Mouse (Mus musculus) erythroblast, embryonic 14.5 days (primary cell): ENCODE measurements around the gene Capn2. TPM values are rescaled to one million over a fixed set of nuclear protein-coding genes. Genes with fewer than 3 reads are reported as not detected.
A peak's percentile ranks its signal among the peaks of the same experiment; 100 is the strongest.

ENCODE experiments used
- H3K27me3 ChIP-seq: 2 replicates; pipeline ENCODE4 v1.6.1; 2012; ENCODE audit warnings: inconsistent platforms; ENCODE audit not compliant: control insufficient read depth
- H3K36me3 ChIP-seq: 2 replicates; pipeline ENCODE4 v1.6.1; 2012; ENCODE audit warnings: mild to moderate bottlenecking, inconsistent platforms; ENCODE audit not compliant: control insufficient read depth
- H3K4me1 ChIP-seq: 2 replicates; pipeline ENCODE4 v1.6.1; 2012; ENCODE audit warnings: inconsistent platforms; ENCODE audit not compliant: control insufficient read depth
- H3K4me3 ChIP-seq: replicated peaks from 2 replicates; pipeline ENCODE3; 2012; ENCODE audit warnings: moderate library complexity, mild to moderate bottlenecking, inconsistent platforms
- H3K9me3 ChIP-seq: 2 replicates; pipeline ENCODE4 v1.6.1; 2012; ENCODE audit warnings: low read length, inconsistent platforms, mixed read lengths; ENCODE audit not compliant: control insufficient read depth
- GATA1 ChIP-seq: IDR thresholded peaks from 2 replicates; pipeline ENCODE4 v1.6.1; 2012; ENCODE audit warnings: low read length, inconsistent platforms, mixed read lengths
- TAL1 ChIP-seq: IDR thresholded peaks from 3 replicates; pipeline ENCODE4 v1.6.1; 2012; ENCODE audit warnings: low read length, inconsistent platforms, mixed read lengths
- polyA plus RNA-seq: library from polyadenylated mRNA; stranded (reverse); fragments of >175 nt; gene quantifications from 2 replicates; pipeline ENCODE4 v1.2.3, GENCODE M21; 2012

Capn2 gene
- polyA plus RNA-seq, result 0.02 and 0.03 TPM in 2 replicates

GRCm38 (mm10) chr1:182516758-182517676, at the start of gene Capn2:
Gene Capn2 (minus strand): TSS chr1:182517608.
- H3K4me1 ChIP-seq, result no peaks in the 10 kb centered on the region; the same call in 1 of the 2 replicates
- H3K9me3 ChIP-seq, result no peaks in the 10 kb centered on the region
- H3K36me3 ChIP-seq, result no peaks in the 10 kb centered on the region; the same call in 1 of the 2 replicates
- peak within 1 kb of the TSS; percentile 52 for H3K4me3 ChIP-seq
- TF ChIP-seq TAL1 (no peak), GATA1 (no peak)
- peaks cover 45% of the 10 kb centered on the region for H3K27me3 ChIP-seq

DNA sequence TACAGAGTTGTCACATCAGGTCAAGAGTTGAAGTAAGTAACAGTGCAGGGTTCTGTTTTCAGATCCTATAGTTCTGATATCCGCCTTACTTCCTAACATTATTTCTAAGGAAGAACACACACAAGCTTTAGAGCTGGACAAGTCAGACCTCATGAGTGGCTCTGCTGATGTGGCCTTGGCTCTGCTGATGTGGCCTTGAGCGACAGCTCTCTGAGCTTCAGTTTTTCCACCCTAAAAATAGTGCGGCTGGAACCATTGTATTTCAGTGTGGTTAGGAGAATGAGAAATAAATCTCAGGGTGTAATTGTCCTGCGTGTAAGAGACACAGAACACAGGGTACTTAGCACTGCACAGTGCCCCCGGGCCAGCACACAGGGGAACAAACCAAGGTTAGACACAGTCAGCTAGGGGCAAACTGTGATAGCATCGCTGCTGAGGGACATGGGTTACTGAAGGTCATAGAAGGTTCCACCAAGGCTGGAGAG, 48.0 kb upstream of the Capn2 start:
- H3K36me3 ChIP-seq, result no peaks in the 10 kb centered on the region
- H3K9me3 ChIP-seq, result no peaks in the 10 kb centered on the region
- no peaks in the 10 kb centered on the region for H3K27me3 ChIP-seq
- H3K4me1 ChIP-seq, result no peaks in the 10 kb centered on the region
- no peak overlapping the region for H3K4me3 ChIP-seq
- no peak for TF ChIP-seq TAL1
- no peak for TF ChIP-seq GATA1

GRCm38 (mm10) chr1:182564408-182565120, 47.2 kb upstream of the Capn2 start, which contains the start of gene Capn8:
Gene Capn8 (plus strand): TSS chr1:182565007.
- no peaks in the 10 kb centered on the region for H3K27me3 ChIP-seq
- no peaks in the 10 kb centered on the region for H3K4me1 ChIP-seq
- H3K36me3 ChIP-seq, result no peaks in the 10 kb centered on the region
- no peaks in the 10 kb centered on the region for H3K9me3 ChIP-seq
- H3K4me3 ChIP-seq, result no peak within 1 kb of the TSS
- TF ChIP-seq GATA1, result no peak
- no peak for TF ChIP-seq TAL1

DNA sequence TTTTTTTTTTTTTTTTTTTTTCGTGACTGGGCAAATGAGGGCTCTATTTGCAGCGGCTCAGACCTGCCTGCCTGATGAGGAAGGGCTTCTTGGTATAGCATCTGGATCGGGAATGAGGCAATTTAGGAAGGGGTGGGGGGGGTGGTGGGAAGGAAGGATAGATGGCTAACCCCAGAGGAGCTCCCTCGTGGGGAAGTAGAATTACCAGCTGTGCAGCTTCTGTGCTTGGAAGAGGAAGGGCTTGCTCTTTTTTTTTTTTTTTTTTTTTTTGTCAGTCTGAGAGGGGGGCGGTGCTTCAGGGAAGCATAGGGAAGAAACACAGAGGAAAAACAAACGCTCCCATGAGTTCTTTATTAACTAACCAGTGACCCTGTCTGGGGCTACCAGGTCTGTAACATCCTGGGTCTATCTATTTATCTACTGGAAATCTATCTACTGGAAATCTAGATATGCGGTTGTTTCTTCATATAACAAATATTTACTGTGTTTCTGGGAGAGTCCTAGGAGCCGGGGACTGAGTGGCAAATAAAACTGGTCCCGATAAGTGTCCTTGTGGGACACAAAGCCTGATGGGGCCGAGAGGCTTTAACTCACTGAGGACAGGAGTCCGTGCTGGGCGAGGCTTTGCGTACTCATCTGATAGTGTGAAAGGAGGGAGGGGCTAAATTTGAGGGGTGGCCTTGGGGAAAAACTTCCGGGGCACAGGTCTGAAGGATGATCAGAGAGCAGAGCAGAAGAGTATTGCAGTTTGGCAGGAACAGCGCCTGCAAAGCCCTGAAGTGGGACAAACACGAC, 45.4 kb upstream of the Capn2 start:
- Histone ChIP-seq H3K27me3 (no peaks in the 10 kb centered on the region), H3K9me3 (no peaks in the 10 kb centered on the region), H3K36me3 (no peaks in the 10 kb centered on the region), H3K4me1 (no peaks in the 10 kb centered on the region), H3K4me3 (no peak overlapping the region)
- TF ChIP-seq GATA1 (no peak), TAL1 (no peak)

DNA sequence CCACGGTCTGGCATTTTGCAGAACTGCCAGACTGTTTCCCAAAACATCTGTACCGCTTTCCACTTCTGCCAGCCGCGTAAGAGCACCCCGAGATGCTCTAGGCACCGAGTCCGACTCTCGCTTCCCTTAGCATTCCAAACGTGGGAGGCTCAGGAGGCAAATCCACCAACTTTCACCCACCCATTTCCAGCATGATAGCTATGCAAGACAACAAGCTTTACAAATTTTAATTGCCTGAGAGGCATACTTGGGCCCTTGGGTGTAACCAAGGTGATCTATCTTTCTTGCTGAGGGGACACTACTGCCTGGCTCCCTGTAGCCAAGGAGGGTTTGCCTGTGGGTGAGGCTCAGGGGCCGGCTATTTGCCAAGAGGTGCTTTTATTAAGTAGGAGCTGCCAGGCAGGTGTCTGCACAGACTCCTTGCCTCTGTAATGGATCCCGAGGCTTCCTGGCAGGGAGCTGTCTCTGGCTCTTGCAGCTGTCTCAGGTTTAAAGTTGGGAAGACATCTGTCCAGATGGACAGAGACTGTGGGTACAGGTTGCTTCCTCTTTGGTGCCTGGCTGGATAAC, 44.6 kb upstream of the Capn2 start:
- Histone ChIP-seq H3K4me1 (no peaks in the 10 kb centered on the region), H3K4me3 (no peak overlapping the region), H3K36me3 (no peaks in the 10 kb centered on the region), H3K27me3 (no peaks in the 10 kb centered on the region), H3K9me3 (no peaks in the 10 kb centered on the region)
- TF ChIP-seq TAL1 (no peak), GATA1 (no peak)

- H3K4me3 ChIP-seq, result no peak overlapping the region
- no peak for TF ChIP-seq GATA1
- no peak for TF ChIP-seq TAL1
Measured at GRCm38 (mm10) chr1:182560390-182561098, 43.1 kb upstream of the Capn2 start.

DNA sequence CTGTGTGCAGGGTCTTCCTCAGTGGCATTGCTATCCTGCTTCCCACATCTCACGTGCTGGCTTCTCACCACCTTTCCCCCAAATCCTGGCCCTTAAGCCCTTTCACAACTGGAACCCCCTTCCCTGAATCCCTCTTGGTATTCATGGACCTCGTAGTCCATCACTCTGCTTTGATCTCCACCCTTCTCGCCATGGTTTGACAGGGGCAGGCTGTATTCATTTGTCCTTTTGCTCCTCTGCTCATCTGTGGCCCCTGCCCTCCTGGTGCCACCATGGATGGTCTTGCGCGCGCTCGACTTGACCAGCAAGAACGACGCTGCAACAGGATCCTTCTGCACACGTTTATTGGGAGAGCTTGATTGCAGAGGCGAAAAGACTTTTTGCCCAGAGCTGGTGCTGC, 42.1 kb upstream of the Capn2 start:
- no peaks in the 10 kb centered on the region for H3K9me3 ChIP-seq
- H3K36me3 ChIP-seq, result no peaks in the 10 kb centered on the region
- H3K4me1 ChIP-seq, result no peaks in the 10 kb centered on the region
- H3K27me3 ChIP-seq, result no peaks in the 10 kb centered on the region
- TF ChIP-seq GATA1 (no peak), TAL1 (no peak)
- no peak overlapping the region for H3K4me3 ChIP-seq

More at GRCm38 (mm10) chr1:182560390-182561098, 43.1 kb upstream of the Capn2 start:
- no peaks in the 10 kb centered on the region for H3K27me3 ChIP-seq
- no peaks in the 10 kb centered on the region for H3K9me3 ChIP-seq
- no peaks in the 10 kb centered on the region for H3K4me1 ChIP-seq
- no peaks in the 10 kb centered on the region for H3K36me3 ChIP-seq

- no peaks in the 10 kb centered on the region for H3K4me1 ChIP-seq
- H3K4me3 ChIP-seq, result no peak overlapping the region
- no peaks in the 10 kb centered on the region for H3K27me3 ChIP-seq
- H3K9me3 ChIP-seq, result no peaks in the 10 kb centered on the region
- TF ChIP-seq TAL1, result no peak
- no peak for TF ChIP-seq GATA1
- no peaks in the 10 kb centered on the region for H3K36me3 ChIP-seq
Measured at GRCm38 (mm10) chr1:182558271-182558670, 40.9 kb upstream of the Capn2 start.
